Mouse (Mus musculus): ENCODE data around the gene Elane.

Elane gene

GRCm38 (mm10) chr10:79928907-79929701, 43.1 kb downstream of the Elane start:
- in situ Hi-C loops (cut with MseI, MboI): no loop called here

DNA sequence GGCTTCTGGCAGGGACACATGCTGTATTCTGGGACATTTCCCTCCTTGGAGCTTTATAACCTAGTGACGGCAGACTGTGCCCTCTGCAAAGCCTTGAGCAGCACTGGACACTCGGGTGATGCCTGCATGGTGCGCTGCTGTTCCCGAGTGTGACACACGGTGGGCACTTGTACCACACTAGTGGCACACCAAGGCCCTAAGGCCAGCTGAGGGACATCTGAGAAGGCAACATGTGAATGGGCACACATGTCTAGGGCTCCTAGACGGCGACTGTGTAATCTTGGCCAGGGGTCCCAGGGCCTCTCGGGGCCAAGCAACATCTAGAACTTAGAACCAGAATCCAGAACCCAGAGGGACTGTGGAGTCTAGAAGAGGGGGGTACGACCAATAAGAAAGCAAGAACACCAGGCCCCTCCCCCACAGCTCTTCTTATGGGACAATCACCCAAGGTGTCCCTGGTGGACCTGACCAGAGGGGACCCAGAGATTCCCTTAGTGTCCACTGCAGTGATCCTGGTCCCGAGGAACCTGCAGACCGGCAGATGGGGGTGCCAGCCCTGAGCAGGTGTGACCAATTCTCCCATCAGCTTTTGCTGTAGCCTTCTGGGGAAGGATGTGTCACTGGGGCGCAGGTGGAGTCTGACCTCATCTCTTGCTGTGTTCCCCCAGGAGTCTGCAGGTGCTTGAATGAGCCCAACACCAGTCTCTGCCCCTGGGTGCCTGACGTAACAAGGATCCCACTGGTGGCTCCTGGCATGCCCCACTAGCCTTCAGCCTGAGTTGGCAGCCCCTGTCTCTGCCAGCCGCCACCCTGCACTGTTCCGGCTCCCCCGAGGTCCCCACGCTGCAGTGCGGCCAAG, 44.1 kb downstream of the Elane start:
- in situ Hi-C loops (cut with MseI, MboI): no loop called here

GRCm38 (mm10) chr10:79930826-79931186, 44.8 kb downstream of the Elane start:
- in situ Hi-C loops (cut with MseI, MboI): no loop called here

- in situ Hi-C loops (cut with MseI, MboI): no loop called here
These were observed 45.8 kb downstream of the Elane start for GRCm38 (mm10) chr10:79931797-79932196.

GRCm38 (mm10) chr10:79932736-79933135, 46.7 kb downstream of the Elane start:
- in situ Hi-C loops (cut with MseI, MboI): no loop called here

- in situ Hi-C loops (cut with MseI, MboI): no loop called here
These were observed 47.2 kb downstream of the Elane start for GRCm38 (mm10) chr10:79933145-79933679.

GRCm38 (mm10) chr10:79933861-79934260, 47.8 kb downstream of the Elane start:
- in situ Hi-C loops (cut with MseI, MboI): no loop called here

DNA sequence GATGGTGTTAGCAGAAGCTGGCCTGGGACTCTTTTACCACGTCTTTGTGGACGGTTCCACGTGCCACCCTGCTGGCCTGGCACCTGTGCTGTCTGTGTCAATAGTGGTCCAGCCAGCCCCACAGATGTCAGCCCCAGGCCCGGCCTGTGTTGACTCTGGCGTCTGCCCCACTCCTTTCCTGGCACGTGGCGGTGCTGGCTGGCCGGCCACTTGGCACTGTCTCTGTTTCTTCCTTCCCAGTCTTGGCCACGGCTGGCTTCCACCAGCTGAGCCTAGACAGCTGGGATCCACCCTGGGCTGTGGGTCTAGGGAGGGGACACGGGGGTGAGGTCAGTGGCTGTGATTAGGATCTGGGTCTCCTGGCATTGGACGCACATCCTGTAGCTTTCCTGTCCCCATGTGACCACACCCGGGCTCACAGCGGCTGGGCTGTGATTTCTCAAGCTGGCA, 48.2 kb downstream of the Elane start:
- in situ Hi-C loops (cut with MseI, MboI): no loop called here

- in situ Hi-C loops (cut with MseI, MboI): no loop called here
These were observed 48.9 kb downstream of the Elane start for GRCm38 (mm10) chr10:79934794-79935569.

DNA sequence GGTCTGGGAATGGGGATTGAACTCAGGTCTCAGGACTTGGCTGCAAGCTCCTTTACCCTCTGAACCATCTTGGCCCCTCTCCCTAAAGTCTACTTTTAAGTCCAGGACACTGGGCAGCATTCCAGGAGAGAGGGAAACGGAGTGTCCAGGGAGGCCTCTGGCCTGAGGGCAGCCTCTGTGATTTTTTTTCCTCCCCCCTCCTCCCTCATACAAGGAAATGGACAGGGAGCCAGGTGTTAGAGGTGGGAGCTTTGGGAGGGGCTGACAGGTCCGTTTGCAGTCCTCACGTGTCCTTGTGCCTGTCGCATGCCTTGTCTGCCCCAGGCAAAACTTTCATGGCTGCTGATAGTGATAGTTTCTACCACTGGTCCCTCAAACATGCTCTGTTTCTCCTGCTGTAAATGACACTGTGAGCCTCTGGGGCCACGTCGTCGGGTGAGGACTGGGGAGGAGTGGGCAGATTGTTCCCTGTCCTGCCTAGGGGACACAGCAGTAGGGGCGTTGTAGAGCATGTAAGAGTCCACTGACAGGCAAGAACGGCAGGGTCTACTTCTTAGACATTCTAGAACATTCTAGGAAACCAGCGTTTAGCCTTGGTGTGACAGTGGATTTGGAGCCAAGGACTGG, 50.4 kb downstream of the Elane start:
- in situ Hi-C loops (cut with MseI, MboI): no loop called here

DNA sequence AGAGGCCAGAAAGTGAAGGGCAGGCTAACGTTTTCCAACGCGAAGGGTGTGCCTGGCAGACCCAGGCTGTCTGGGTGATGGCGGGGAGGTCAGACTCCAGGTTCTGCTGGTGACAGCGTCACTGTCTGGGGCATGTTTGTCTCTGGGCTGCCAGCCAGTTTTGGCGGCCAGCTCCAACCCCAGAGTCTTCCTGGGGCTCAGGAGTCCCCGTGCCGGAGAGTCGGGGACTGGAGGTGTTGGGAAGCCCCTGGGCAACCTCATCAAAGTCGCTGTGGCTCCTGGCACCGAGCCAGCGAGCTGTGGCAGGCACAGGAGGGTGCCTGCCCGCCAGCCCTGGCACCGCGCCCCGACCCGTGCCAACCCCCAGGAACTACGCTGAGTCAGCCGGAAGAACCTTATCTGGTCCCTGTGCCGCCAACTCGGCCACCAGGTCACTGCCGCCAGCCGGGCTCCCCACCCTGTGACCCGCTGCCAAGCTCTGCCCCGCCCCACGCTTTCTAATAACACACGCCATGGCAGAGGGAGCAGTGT, 50.9 kb downstream of the Elane start:
- in situ Hi-C loops (cut with MseI, MboI): no loop called here

Measured in mouse trophoblast stem cell (cell line).